14 mouse cellular contexts compared by ENCODE assay signal in the genomic region with DNA sequence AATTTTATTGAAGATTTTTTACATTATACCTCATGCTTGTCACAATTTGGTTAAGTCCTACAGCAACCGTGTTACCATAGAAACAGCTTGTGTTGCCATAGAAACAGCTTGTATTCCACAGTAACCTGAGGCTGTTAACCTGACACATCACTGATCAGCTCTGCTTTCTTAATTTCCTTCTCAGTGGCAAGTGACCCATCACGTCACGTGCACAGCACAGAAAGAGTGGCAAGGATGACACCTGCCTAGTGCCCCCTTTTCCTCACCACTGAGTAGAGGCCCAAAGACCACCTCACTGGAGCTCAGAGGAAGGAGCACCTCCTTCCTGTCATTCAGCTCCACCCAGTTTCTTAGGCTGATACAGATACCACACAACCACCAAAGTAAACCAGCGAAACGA. TPM values are rescaled to one million over a fixed set of nuclear protein-coding genes. Genes with fewer than 3 reads are reported as not detected.
A peak's percentile ranks its signal among the peaks of the same experiment; 100 is the strongest.
DNase-seq lines count a peak whose midpoint lies in the region; ATAC-seq and TF ChIP-seq lines count a peak whose summit lies in the region.
"Had no signal": no experiment of that assay in that cellular context is flagged by ENCODE, and none has a peak within 500 bp of the region (broad histone marks: within the 10 kb centered on the region; RNA-seq: fewer than 3 reads in every experiment).

No protein-coding gene starts in this region.

- no peaks in the 10 kb centered on the region for H3K4me1 ChIP-seq in limb, embryonic 11.5 days (ENCODE audit: control insufficient read depth, insufficient read depth, low read length)
- no peaks in the 10 kb centered on the region for H3K4me1 ChIP-seq in limb, embryonic 10.5 days
- H3K4me1 ChIP-seq in forebrain, embryonic 15.5 days: no peaks in the 10 kb centered on the region
- no peaks in the 10 kb centered on the region for H3K4me1 ChIP-seq in midbrain, postnatal 0 days (ENCODE audit: insufficient read depth, low read length)

- no peaks in the 10 kb centered on the region; the same call in 1 of the 2 replicates for H3K9me3 ChIP-seq in limb, embryonic 11.5 days (ENCODE audit: control insufficient read depth, low read length)
- H3K9me3 ChIP-seq in limb, embryonic 10.5 days (replicated peaks): no peaks in the 10 kb centered on the region
- H3K9me3 ChIP-seq in forebrain, embryonic 15.5 days: no peaks in the 10 kb centered on the region
- H3K9me3 ChIP-seq in midbrain, postnatal 0 days (ENCODE audit: low read length): no peaks in the 10 kb centered on the region

- WGBS in limb, embryonic 11.5 days: 86% methylated on average over 5 of the region's 5 CpGs
- WGBS in limb, embryonic 10.5 days: 85% methylated on average over 5 of the region's 5 CpGs
- WGBS in forebrain, embryonic 15.5 days: 76% methylated on average over 5 of the region's 5 CpGs
- WGBS in midbrain, postnatal 0 days: 54% methylated on average over 5 of the region's 5 CpGs

- DNase-seq in heart, adult 11 months: peak; percentile 49
- no peak for DNase-seq in heart, adult 18-20 months
- no peak for DNase-seq in limb, embryonic 11.5 days (ENCODE audit: low spot score)
- DNase-seq in limb, embryonic 10.5 days (ENCODE audit: low spot score): no peak
- DNase-seq in midbrain, postnatal 0 days (ENCODE audit: low spot score): peak; percentile 69
- no peak for DNase-seq in spleen, postnatal 10 days (ENCODE audit: low spot score in 2 of 2)
- no peak for DNase-seq in natural killer cell, adult 2 months (ENCODE audit: low spot score in 2 of 2)
- DNase-seq: adrenal gland, adult 2 months; gastrocnemius, postnatal 25 days; kidney, adult 2 months; thymus, postnatal 36 days had no signal

- H3K27me3 ChIP-seq in limb, embryonic 11.5 days (ENCODE audit: control insufficient read depth, insufficient read depth, low read length): no peaks in the 10 kb centered on the region
- no peaks in the 10 kb centered on the region for H3K27me3 ChIP-seq in limb, embryonic 10.5 days (ENCODE audit: low read depth, poor library complexity, severe bottlenecking)
- H3K27me3 ChIP-seq in forebrain, embryonic 15.5 days: no peaks in the 10 kb centered on the region
- no peaks in the 10 kb centered on the region for H3K27me3 ChIP-seq in midbrain, postnatal 0 days (ENCODE audit: insufficient read depth, low read length)

- no peak overlapping the region for H3K27ac ChIP-seq in limb, embryonic 11.5 days (replicated peaks; ENCODE audit: low read depth, low read length)
- no peak overlapping the region for H3K27ac ChIP-seq in limb, embryonic 10.5 days
- H3K27ac ChIP-seq in forebrain, embryonic 15.5 days (replicated peaks): no peak overlapping the region
- H3K27ac ChIP-seq in midbrain, postnatal 0 days (ENCODE audit: low read depth, low read length): peak overlapping the region; percentile 64; the same call in 1 of the 2 replicates
- H3K27ac ChIP-seq: left cerebral cortex, adult 2 months; macrophage had no signal

- no peak overlapping the region for H3K4me3 ChIP-seq in limb, embryonic 11.5 days (ENCODE audit: low read depth, low read length)
- H3K4me3 ChIP-seq in limb, embryonic 10.5 days: no peak overlapping the region
- no peak overlapping the region for H3K4me3 ChIP-seq in forebrain, embryonic 15.5 days
- no peak overlapping the region for H3K4me3 ChIP-seq in midbrain, postnatal 0 days (ENCODE audit: low read depth, low read length)
- H3K4me3 ChIP-seq: left cerebral cortex, adult 2 months had no signal

- ATAC-seq in limb, embryonic 11.5 days (ENCODE audit: insufficient number of reproducible peaks, low FRiP score, low TSS enrichment, low read depth): 0 out of 2 replicates have a peak, but pooled peaks have one; percentile 38
- peak; percentile 45; the same call in 1 of the 2 replicates for ATAC-seq in forebrain, embryonic 15.5 days (replicated peaks)
- peak; percentile 53 for ATAC-seq in midbrain, postnatal 0 days (ENCODE audit: low FRiP score)

- peaks cover 2% of the 10 kb centered on the region; the same call in 1 of the 2 replicates for H3K36me3 ChIP-seq in limb, embryonic 11.5 days (ENCODE audit: control insufficient read depth, insufficient read depth, low read length)
- peaks cover 24% of the 10 kb centered on the region for H3K36me3 ChIP-seq in limb, embryonic 10.5 days
- peaks cover 68% of the 10 kb centered on the region for H3K36me3 ChIP-seq in forebrain, embryonic 15.5 days
- peaks cover 49% of the 10 kb centered on the region for H3K36me3 ChIP-seq in midbrain, postnatal 0 days (ENCODE audit: insufficient read depth, low read length)

- H3K4me2 ChIP-seq in limb, embryonic 11.5 days (ENCODE audit: low read depth, severe bottlenecking): no peak overlapping the region
- H3K4me2 ChIP-seq in forebrain, embryonic 15.5 days (replicated peaks): no peak overlapping the region
- H3K4me2 ChIP-seq in midbrain, postnatal 0 days (ENCODE audit: low read depth, low read length, poor library complexity, severe bottlenecking): no peak overlapping the region

- TF ChIP-seq CTCF in midbrain, postnatal 0 days (IDR thresholded peaks at IDR 0.05): no peak

- H3K9ac ChIP-seq in limb, embryonic 11.5 days (ENCODE audit: low read length): no peak overlapping the region
- no peak overlapping the region for H3K9ac ChIP-seq in forebrain, embryonic 15.5 days (replicated peaks)
- H3K9ac ChIP-seq in midbrain, postnatal 0 days (replicated peaks; ENCODE audit: low read length, poor library complexity, severe bottlenecking): no peak overlapping the region

RNA-seq across cellular contexts. Expression of gene Tmod2, which starts 17.6 kb away (rescaled TPM):
- total RNA-seq in heart, adult 18-20 months (2021): 1 to 10 TPM; 3.1 to 4.3 TPM
- polyA plus RNA-seq in limb, embryonic 11.5 days (2014; fragmentation: Nextera tagmentation; extraction: Ambion mirVana): 20.9 and 28.1 TPM in 2 replicates
- 21.1 and 21.6 TPM in 2 replicates for polyA plus RNA-seq in limb, embryonic 10.5 days (2016; fragmentation: Nextera tagmentation; extraction: Ambion mirVana)
- 233 and 250 TPM in 2 replicates for polyA plus RNA-seq in forebrain, embryonic 15.5 days (2015; fragmentation: Nextera tagmentation; extraction: Ambion mirVana)
- total RNA-seq in midbrain, postnatal 0 days (2014; rRNA removed): 168 and 210 TPM in 2 replicates
- 379 and 434 TPM in 2 replicates for polyA plus RNA-seq in midbrain, postnatal 0 days (2015; fragmentation: Nextera tagmentation; extraction: Ambion mirVana)
- polyA plus RNA-seq: macrophage had no signal

RNA-seq across cellular contexts. Expression of gene Lysmd2, which starts 32.1 kb away (rescaled TPM):
- total RNA-seq in heart, adult 18-20 months (2021): 10 to 100 TPM in 1 of 2 experiments, 1 to 10 TPM in 1; 9.9 to 11.9 TPM
- 19.7 and 21.6 TPM in 2 replicates for polyA plus RNA-seq in limb, embryonic 11.5 days (2014; fragmentation: Nextera tagmentation; extraction: Ambion mirVana)
- polyA plus RNA-seq in limb, embryonic 10.5 days (2016; fragmentation: Nextera tagmentation; extraction: Ambion mirVana): 13.6 and 14.9 TPM in 2 replicates
- polyA plus RNA-seq in forebrain, embryonic 15.5 days (2015; fragmentation: Nextera tagmentation; extraction: Ambion mirVana): 26.1 and 29.0 TPM in 2 replicates
- 29.2 and 32.4 TPM in 2 replicates for total RNA-seq in midbrain, postnatal 0 days (2014; rRNA removed)
- 33.6 and 39.4 TPM in 2 replicates for polyA plus RNA-seq in midbrain, postnatal 0 days (2015; fragmentation: Nextera tagmentation; extraction: Ambion mirVana)
- polyA plus RNA-seq: macrophage had no signal

RNA-seq across cellular contexts. Expression of gene Tmod3, which starts 34.0 kb away (rescaled TPM):
- total RNA-seq in heart, adult 18-20 months (2021): 10 to 100 TPM; 51.0 to 64.7 TPM
- polyA plus RNA-seq in limb, embryonic 11.5 days (2014; fragmentation: Nextera tagmentation; extraction: Ambion mirVana): 103 and 113 TPM in 2 replicates
- polyA plus RNA-seq in limb, embryonic 10.5 days (2016; fragmentation: Nextera tagmentation; extraction: Ambion mirVana): 102 and 106 TPM in 2 replicates
- polyA plus RNA-seq in forebrain, embryonic 15.5 days (2015; fragmentation: Nextera tagmentation; extraction: Ambion mirVana): 99.1 and 107 TPM in 2 replicates
- total RNA-seq in midbrain, postnatal 0 days (2014; rRNA removed): 35.8 and 45.4 TPM in 2 replicates
- polyA plus RNA-seq in midbrain, postnatal 0 days (2015; fragmentation: Nextera tagmentation; extraction: Ambion mirVana): 64.0 and 65.5 TPM in 2 replicates

Comparison
In these comparisons a context has a peak if more than half of its experiments do, and no peak if none do; other contexts are left out.
1. DNase-seq: peak in heart, adult 11 months (single experiment) and midbrain, postnatal 0 days (single experiment); none in heart, adult 18-20 months (0 of 2), limb, embryonic 11.5 days (single experiment), limb, embryonic 10.5 days (single experiment), spleen, postnatal 10 days (0 of 2) and natural killer cell, adult 2 months (0 of 2).
2. Peak in every context shown above with its lines, with median percentiles within 50 percentile points of each other: ATAC-seq.